Mouse (Mus musculus) thymus, postnatal 10 days (tissue): Measurements from ENCODE around the gene Arhgdib.

Source experiments
- DNase-seq, 2 experiments: peaks; one replicate each; pipeline ENCODE4 v3.0.0; 2021; ENCODE audit warnings: low spot score in 2 of 2

Gene Arhgdib

DNA sequence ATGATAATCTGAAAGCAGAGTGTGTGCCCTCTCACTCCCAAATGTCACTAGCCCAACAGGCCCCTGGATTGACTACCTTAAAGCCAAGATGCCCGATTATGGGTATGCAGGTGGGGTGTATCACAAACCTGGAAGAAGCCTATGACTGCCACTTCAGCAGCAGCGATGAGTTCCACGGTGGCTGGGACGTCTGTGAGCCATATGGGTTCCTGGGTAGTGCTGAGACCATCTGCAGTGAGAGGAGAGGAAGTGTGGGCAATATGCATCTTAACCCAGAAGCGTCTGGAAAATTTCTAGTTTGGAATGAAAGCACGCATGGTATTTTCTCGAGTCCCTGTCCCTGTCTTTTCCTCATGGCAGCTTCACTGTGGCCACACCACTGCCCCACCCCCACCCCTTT lies 20.1 kb downstream of the Arhgdib start:
- no peak for DNase-seq

DNA sequence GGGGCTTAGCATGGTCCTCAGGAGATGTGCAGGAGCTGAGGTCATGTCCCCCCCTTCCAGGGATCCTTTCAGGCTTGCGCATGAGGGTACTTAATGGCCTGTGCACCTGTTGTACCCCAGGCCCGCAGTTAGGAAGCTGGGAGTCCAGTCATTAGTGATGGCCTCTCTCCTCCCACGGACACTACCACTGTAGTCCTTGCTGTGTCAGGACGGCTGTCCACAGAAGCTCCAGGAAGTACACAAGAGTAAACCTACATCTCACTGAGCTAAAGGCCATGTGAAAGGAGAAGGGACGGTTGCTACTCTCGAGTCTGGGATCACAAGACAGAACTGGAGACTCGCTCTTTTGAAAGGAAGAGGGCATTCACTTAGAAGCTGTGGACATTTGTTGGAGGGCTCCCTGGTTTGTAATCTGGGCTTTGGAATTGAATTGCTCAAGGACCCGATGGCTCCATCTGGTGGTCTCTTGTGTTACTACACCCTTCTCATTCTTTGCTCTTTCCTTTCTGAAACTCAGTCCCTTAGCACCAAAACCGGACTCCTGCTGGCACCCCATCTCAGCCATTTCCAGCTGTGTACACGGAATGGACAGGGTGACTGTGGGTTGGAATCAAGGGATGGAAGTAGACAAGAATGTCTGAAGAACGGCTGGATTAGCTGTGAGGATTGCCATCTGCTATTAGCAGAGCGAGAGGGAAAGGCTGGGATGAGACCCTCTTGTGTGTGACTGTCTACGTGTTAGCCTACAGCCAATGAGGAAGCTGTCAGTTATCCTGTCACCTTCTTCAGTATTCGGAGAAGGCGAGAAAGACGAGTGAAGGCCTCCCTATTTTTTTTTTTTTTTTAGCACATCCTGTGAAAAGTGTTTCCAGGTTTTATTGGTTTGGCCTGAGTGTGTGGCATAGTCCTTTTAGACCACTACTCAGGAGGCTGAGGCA lies 21.1 kb downstream of the Arhgdib start:
- DNase-seq: peak; percentile 37 to 73

DNA sequence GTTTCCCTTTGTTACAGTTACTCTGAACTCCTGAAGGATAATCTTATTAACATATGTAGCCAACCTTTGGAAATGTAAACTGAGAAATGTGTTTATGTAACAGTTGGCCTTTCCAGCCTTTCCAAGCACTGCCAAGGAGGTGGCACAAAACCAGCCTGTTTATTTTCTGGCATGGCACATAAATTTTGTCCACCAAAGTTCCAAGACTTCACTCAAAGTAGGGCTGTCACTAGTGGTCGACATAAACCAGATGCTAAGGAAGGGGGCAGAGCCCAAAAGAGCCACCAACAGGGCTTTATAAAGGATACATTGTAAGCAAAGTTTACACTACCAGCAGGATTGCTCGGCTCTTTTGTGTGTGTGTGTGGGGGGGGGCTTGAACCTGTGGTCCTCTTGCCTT lies 23.8 kb downstream of the Arhgdib start:
- DNase-seq: no peak

DNA sequence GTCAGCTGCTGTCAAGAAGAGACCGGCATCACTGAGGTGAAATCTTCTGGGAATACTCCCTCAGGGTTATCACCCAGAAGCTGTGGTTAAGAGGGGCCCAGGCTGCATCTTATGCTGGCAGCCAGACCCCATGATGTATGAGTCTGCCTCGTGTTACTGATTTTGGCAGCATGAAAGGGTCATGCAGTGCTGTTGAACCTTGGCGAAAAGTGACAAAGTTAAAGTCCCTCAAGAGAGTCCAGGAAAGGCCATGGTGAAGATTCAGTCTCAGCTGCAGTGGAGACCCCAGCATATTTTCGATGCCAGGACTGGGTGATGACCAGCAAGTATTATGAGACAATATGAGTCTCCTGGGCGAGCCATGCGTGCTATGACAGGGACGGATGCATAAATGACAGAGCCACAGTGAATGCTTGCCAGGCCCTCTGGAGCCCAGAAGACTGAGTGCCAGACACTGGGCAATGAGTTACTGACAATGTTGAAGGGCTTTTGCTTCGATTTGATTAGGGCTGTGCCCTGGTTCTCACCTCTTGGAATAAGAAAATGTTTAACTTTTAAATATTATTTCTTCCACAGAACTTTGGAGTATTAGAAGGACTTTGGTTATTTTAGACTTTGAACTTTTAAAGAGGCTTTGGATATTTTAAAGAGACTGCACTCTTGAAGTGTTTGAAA lies 25.8 kb downstream of the Arhgdib start:
- no peak for DNase-seq

DNA sequence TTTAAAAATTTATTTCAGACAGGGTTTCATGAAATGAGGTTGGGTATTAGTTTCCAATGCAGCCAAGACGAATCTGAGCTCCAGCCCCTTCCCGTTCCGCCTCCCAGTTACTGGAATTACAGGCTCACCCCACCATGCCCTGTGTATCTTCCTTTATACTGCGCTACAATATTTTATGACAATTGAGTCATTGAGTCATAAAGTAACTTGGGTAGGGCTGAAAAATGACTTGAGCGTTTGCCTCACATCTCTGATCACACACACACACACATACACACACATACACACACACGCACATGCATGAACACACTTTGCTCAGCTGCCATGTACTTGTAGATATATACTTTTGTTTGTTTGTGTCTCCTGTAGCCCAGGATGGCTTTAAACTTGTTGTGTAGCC lies 27.5 kb downstream of the Arhgdib start:
- DNase-seq: no peak

DNA sequence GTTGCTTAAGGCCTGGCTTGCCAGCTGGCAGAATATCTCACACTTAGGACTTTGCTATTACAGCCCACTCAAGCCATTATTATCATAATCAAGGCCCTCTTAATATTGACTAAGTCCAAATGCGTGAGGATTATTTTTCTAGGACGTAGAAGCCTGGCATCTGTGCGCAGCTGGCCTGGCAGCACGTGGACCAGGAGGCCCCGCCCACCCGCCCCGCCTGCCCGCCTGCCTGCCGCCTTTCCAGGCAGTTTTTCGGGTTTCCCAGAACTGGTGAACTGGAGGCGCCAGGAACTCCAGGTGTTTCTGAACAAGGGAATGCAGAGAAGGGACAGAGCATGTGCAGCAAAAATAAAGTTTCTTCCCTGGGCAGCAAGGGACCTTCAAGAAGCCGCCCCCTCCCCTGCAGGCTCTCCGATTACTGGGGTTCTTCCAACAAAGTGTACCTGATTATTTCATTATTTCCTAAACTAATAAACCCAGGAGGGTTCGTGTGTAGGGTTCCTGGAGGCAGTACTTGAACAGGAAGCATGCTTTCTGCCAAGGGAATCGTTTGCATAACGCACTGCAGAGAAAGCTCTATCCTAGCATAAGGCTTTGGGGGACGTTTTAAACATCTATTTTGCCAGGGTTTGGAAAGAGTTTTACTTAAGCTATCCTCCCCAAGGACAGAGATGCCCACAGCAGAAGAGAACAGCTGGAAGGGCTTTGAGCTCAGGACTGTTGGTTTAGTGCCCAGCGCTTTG lies 28.1 kb downstream of the Arhgdib start:
- no peak for DNase-seq

DNA sequence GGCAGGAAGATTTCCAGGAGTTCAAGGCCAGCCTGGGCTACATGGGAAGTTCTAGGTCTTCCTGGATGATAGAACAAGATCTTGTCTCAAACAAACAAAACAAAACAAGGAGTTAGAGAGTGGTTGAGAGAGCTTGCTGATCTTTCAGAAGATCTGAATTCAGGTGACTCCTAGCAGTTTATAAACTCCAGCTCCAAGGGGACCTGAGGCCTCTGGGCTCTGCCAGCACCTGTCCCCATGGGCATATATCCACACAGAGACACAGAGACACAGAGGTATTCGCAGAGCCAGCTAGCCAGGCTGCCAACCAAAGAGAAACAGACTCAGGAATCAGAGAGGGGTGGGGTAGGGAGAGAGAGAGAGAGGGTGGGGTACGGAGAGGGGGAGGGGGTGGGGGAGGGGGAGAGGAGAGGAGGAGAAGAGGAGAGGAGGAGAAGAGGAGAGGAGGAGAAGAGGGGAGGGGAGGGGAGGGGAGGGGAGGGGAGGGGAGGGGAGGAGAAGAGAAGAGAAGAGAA lies 28.9 kb downstream of the Arhgdib start:
- no peak for DNase-seq

DNA sequence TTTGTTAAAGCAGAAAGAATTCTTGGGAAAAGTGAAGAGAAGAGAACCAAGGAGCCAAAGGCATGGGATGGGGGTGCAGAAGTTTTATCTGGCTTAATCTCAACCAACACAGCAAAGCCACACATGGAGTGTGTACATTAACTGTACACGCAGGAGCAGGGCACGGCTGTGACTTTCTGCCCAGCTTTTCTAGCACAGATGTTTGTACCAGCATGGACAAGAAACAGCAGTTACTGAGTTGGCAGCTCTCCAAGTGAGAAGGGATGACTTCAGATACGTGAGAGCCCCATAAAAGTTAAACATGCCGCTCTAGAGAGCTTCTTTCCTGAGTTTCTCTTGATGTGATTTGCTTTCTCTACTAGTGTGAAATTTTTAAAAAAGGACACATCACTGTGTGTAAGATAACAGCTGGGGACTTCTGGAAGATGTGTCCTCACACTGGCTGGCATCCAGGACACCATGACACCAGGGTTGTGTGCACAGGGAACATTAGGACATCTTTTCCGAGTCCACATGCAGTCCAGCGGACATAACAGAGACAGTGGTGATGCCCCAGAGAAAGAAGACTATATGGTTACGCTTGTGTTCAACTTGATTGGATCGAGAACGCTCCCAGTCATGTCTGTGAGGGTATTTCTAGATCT lies 31.3 kb downstream of the Arhgdib start:
- no peak for DNase-seq

DNA sequence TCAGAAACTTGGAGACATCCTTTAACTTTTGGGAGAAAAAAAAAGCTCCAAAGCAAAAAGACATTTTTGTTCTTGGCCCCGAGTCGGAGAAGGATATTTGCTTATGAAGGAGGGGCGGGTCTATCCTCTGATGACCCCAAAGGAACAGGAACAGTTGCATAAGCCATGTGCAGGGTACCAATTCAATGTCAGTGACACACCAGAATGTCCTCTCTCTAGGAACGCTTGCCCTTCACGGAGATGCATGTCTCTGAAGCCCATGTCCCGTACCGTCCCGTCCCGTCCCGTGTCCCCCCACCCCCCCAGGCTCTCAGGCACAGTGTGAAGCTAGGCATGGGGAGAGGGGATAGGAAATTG lies 34.8 kb downstream of the Arhgdib start:
- no peak for DNase-seq

DNA sequence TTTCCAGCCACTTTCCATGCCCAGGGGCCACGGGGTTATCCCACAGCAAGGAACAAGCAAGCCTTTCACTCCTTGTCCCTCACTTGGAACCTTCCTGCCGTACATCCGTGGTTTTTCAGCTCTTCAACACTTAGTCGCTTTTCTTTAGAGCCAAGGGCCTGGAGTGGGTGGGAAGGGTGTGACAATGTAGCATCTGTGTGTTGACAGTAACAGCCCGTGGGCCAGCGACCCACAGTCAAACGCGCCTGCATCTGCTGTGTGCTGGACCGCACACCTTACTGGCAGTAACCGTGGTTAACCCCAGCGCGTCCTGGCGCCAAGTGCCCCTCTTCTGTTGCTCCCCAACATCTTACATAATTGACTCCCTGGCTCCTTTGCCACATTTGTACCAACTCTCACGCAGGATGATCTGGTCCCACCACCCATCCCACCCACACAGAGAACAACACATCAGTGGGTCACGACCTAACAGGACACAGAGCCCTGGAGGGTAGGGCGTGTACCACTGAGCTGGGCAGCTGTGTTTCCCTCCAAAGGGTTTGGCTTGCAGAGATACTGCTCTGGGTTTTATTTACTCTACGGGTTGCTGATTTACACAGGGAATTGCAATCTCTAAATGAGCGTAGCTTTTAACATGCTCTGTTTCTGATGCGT lies 35.3 kb downstream of the Arhgdib start:
- no peak for DNase-seq

DNA sequence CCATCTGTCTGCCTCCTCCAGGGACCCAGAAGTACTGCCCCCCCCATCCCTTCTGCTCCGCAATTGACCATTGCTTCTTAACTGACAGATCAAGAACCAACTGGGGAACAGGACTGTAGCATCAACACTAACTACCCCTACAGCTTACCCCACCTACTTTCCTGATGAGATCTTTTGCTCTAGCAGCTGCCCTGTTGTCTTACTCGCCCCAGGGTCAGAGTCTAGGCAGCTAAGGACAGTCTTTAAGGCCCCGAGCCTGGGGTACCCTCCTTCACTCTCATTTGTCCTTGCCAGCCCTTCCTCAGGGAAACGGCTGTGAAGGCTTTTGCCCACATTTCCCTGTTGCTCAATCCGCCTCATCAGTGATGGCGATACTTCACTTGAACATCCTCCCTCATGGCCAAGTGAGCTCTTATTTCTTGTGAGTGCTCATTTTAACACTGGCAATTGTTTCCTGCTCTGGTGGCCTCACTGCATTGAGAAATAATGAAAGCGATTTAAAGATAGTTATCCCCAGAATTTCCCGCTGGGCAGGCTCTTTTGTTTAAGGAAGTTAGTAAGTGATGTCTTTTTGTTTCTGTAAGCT lies 37.7 kb downstream of the Arhgdib start:
- no peak for DNase-seq

DNA sequence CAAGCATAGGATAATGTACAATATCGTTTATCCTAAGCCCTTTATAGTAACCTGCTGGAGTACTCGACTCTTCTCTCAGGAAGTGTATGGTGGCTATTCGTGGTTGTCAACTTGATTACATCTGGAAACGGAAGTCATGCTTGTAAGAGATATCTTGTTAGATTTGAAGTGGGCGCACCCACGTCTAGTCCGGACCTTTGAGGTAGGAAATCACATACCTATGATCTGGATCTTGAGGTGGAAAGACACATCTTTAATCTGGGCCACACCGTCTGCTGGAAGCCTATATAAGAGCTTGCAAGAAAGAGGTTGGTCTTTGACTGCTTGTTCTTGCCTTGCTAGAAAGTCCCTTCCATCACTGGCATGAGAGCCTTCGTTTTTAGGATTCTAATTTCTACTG lies 39.2 kb downstream of the Arhgdib start:
- no peak for DNase-seq

DNA sequence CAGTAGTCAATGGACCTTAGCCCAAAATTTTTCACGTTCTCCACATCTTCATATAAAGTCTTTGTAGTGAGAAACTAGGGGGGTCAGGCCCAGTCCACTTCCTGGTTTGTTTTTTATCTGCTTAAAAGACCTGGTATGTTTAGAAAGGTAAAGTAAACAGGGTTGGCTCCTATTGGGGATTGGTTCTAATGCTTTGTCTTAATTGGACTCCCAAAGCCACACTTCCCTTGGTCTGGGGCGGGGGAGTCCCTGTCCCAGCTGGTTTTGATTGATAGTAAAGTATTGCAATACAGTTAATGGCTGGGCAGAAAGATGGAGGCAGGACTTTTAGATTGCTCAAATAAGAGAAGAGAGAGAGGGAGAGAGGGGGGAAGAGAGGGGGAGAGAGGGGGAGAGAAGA lies 40.7 kb downstream of the Arhgdib start:
- no peak for DNase-seq

DNA sequence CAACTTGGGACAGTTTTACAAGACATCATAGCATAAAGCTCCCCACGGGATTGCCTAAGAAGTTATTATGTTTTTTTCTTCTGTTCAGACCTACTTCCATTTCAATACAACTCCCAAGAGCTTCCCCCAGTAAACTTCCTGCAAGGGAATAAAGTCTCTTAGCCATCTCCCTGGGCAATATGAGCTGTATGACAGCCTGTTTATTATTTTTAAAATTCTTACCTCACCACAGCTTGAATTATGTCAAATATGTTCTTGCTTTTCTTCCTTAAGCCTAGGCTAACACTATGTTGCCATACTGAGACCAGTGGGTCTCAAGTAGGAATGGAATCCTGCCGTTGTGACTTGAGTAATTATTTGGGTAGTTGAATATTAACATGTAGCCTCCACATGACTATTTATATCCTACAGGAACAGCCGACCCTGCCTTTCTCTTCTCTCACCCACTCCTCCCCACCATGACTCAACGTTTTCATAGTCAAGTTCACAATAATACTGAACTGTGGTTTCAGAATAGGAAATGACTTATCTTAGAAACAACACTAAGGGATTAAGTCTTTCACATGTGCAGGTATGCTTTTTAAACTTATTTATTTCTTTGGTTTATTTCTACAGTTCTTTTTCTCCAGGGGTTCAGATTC lies 41.2 kb downstream of the Arhgdib start:
- DNase-seq: no peak

DNA sequence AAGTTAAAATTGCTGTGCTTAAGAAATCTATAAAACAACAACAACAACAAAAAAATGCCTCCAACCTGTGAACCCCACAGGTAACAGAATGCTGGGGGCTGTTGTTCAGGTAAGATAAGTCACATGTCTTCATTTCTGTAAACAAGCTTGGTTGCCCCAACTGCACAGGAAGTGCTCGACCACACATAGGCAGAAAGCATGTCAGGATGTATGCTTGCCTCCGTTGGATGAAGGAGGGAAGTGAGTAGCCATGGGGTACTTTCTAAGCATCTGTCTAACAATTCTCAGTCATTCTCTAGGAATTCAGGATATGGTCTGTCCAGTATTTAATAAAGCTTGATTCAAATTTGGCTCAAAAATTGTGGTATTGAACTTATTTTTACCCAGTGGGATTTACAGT lies 42.7 kb downstream of the Arhgdib start:
- peak; percentile 9 to 21 for DNase-seq

DNA sequence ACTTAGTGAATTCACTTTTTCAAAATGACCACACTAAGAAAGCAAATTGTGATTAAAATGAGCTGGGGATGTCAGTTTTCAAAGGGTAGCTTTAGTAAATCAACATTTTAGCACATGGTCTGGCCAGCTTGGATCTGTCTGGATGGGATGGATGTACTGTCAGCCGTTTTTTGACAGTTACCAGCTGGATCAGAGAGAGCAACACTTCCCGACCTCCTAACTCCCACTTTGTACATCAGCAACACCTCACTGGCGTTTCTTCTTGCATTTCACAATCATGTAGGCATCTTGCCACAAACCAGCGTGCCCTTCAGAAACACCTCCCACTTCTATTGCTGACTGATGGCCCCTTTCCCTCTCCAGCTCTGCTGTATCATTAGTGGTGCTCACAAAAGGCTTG lies 43.5 kb downstream of the Arhgdib start:
- no peak for DNase-seq

DNA sequence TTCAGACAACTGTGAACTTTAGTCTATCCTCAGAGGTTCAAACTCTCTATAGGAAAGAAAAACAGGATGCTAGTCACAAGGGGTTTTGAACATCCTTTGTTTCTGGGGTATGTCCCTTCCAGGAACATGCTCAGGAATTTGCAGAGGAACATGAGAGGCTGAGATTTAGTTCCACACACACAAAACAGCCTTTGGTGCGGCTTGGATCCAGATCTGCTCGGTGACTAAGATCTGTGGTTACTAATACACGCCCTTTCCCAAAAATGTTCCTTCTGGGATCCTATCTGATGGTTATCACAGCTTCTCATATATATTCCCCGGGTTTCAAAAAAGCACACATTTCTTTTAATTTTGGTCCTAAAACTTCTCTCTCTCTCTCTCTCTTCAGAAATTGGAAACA lies 43.9 kb downstream of the Arhgdib start:
- DNase-seq: no peak

DNA sequence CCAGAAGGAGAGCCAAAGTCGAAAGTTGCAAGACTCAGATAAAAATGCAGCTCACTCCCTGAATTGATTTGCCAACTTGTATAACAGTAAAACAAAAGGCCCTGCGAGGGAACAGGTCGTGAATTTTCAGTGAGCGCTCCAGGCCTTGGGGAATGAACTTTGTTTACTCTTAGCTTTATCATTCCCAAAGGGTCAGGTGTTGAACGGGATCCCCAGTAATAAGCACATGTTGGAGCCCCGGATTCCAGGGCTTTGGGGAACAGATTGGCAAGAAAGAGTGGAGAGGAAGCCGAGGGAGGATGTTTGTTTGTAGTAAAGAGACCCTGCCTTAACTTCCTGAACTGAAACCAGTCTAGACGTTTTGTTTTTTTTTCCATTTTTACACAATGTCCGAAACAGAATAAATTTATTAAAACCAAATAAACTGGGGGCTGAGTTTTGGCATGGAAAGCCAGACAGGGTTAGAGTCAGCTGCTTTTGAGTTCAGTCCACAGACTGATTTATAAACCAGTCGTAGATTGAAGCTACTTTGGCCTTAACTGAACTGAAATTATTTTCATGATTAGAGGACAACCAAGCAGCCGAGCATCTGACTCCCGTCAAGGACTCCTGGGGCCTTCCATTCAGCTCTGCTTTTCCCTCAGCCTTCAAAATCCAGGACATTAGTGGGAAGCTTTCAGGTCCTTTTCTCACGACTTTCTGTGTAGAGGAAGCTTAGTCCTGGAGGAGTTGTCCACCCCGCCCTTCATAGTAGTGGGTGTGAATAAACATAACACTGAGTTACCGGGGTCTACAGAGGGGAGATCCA lies 47.0 kb downstream of the Arhgdib start:
- DNase-seq: no peak

DNA sequence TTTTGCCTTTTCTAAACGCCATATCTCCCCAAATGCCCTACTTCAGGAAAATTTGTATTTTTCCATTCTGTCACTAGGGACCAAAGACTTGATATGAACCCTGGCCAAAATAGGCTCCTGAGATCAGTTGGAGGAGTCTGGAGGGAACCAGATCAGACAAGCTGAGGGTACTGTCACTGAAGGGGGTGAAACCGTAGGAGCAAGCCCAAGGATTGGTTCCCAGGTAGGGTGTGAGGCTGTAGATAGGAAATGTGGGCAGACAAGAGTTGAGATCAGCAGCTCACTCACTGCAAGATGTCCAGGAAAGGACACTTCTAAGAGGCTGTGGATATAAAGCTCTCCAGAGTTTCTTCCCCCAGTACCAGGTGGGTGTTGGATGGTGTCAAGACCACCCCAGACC lies 49.7 kb downstream of the Arhgdib start:
- no peak for DNase-seq

DNA sequence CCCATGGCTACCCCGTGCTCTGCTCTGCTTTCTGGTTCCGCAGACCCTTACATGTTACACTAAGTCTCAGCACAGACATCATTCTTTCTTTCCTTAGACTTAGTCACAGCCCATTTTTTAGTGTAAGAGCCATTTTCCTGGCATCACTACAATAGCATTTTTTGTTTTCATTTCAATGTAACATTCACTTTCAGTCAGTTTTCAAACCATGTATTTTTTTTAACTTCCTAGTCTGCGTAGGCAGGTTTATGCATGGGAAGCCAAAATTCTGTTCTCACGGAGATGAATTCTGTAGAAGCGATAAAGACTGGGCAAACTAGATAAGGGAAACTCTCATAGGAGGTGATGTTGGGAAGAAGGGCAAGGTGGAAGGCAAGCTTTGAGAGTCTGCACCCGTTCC lies 52.1 kb downstream of the Arhgdib start:
- DNase-seq: no peak
